Mouse (Mus musculus): Measurements from ENCODE around the gene Oscp1.

DNA sequence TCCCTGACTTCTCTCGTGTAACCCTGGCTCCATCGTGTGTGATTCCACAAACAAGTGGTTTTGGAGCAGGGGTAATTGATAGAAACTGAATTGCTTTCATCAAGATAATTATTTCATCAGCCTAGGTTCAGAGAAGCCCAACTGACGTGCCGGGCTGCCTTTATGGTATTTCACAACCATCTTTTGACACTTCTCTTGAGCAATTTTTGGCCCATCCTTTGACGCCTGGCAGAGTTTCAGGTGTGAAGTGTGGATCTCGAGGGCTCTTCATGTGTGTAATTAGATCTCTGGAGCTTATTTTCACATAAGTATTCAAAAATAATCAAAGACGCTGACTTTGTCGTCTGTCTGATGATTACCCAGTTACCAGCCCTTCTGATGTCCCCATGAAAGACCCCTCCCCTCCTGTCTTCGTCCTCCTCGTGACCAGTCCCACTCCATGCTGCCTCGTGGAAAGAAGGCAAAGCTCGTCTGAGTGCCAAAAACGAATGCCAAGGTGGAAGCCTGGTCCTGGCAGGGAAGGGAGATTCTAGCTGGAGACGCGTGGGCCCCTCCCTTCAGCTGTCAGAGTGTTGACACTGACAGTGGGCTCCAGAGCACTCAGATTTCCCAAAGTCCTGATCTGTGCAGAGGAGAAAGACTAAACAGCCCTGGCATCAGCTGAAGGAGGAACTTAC is 9.2 kb downstream of the Oscp1 start:
- TF ChIP-seq FLI1 (IDR thresholded peaks at IDR 0.05; ENCODE audit: low read length) (no peak), GATA1 (IDR thresholded peaks at IDR 0.05; ENCODE audit: borderline replicate concordance, low read length) (no peak)
